Mouse (Mus musculus) activated CD4-positive, CD25-positive, alpha-beta regulatory T cell (primary cell): ENCODE measurements around the gene Evx2. TPM values are rescaled to one million over a fixed set of nuclear protein-coding genes. Genes with fewer than 3 reads are reported as not detected.

Experiments used
- polyA plus RNA-seq, 2 experiments: library from polyadenylated mRNA; unstranded; fragments of 100-300 nt; shearing (Covaris generic); gene quantifications; one replicate each; pipeline ENCODE4 v1.2.1; 2017

The Evx2 gene
- polyA plus RNA-seq, result under 1 TPM in 1 of 2 experiments, not detected in 1; 0.20 TPM

GRCm38 (mm10) chr2:74659507-74660005 is at the start of gene Evx2:
Evx2 (minus strand) TSS chr2:74659557.

GRCm38 (mm10) chr2:74704393-74704998 is 45.1 kb upstream of the Evx2 start, which contains the start of gene Hoxd8:
Hoxd8 (plus strand) TSS chr2:74704615.

GRCm38 (mm10) chr2:74697567-74698121 is 38.3 kb upstream of the Evx2 start, which contains the start of gene Hoxd9:
Hoxd9 (plus strand) TSS chr2:74697727.

GRCm38 (mm10) chr2:74691022-74691951 is 31.9 kb upstream of the Evx2 start, which contains the start of gene Hoxd10:
Hoxd10 (plus strand) TSS chr2:74691924.

GRCm38 (mm10) chr2:74678891-74679595 is 19.7 kb upstream of the Evx2 start, which contains the start of gene Hoxd11:
Hoxd11 (plus strand) TSS chr2:74679557.

GRCm38 (mm10) chr2:74674881-74675665 is 15.7 kb upstream of the Evx2 start, which contains the start of gene Hoxd12:
Hoxd12 (plus strand) TSS chr2:74675013.

GRCm38 (mm10) chr2:74667842-74668357 is 8.5 kb upstream of the Evx2 start, which contains the start of gene Hoxd13:
Hoxd13 (plus strand) TSS chr2:74668310.

Other genes with a start within 250 kb of the Evx2 start
- 10 to 100 TPM; 14.4 to 22.5 TPM for gene Lnpk, start 80.1 kb downstream of the Evx2 start, polyA plus RNA-seq
- not detected for gene Hoxd13, start 8.8 kb upstream of the Evx2 start, polyA plus RNA-seq
- not detected for gene Hoxd12, start 15.5 kb upstream of the Evx2 start, polyA plus RNA-seq
- under 1 TPM in 1 of 2 experiments, not detected in 1; 0.09 TPM for gene Hoxd11, start 20.0 kb upstream of the Evx2 start, polyA plus RNA-seq
- gene Hoxd10, start 32.4 kb upstream of the Evx2 start, polyA plus RNA-seq, result not detected
- not detected for gene Hoxd9, start 38.2 kb upstream of the Evx2 start, polyA plus RNA-seq
- gene Hoxd8, start 45.1 kb upstream of the Evx2 start, polyA plus RNA-seq, result under 1 TPM in 1 of 2 experiments, not detected in 1; 0.28 TPM
- not detected for gene Hoxd3, start 52.4 kb upstream of the Evx2 start, polyA plus RNA-seq
- gene Hoxd4, start 52.4 kb upstream of the Evx2 start, polyA plus RNA-seq, result not detected
- gene Gm28230, start 67.2 kb upstream of the Evx2 start, polyA plus RNA-seq, result not detected
- gene Hoxd1, start 103.4 kb upstream of the Evx2 start, polyA plus RNA-seq, result not detected
- gene Mtx2, start 166.2 kb upstream of the Evx2 start, polyA plus RNA-seq, result 10 to 100 TPM; 65.0 to 74.4 TPM